Mouse (Mus musculus) CH12.LX (cell line): Measurements from ENCODE around the gene Gm9507.
"Not testable (repeated sequence)": the region's sequence is repeated elsewhere in the genome, so short reads cannot be mapped to it uniquely, and the experiment has no call there.

Source experiments
- CHD1 ChIP-seq: IDR thresholded peaks from 2 replicates; pipeline ENCODE4 v1.6.1; 2012; ENCODE audit warnings: low read depth, low read length, improper control_type of control experiment, inconsistent platforms
- CHD2 ChIP-seq: IDR thresholded peaks from 2 replicates; pipeline ENCODE4 v1.6.1; 2011; ENCODE audit warnings: low read length, improper control_type of control experiment
- CTCF ChIP-seq, 2 experiments: IDR thresholded peaks in 1 of 2; conservative IDR thresholded peaks in 1 of 2; 2 replicates each; pipeline ENCODE4 v1.5.1; 2011 to 2012; ENCODE audit warnings: low read depth in 2 of 2, low read length in 2 of 2, improper control_type of control experiment in 1 of 2, inconsistent platforms in 1 of 2, mild to moderate bottlenecking in 1 of 2, moderate library complexity in 1 of 2
- EP300 ChIP-seq: IDR thresholded peaks from 2 replicates; pipeline ENCODE4 v1.6.1; 2011; ENCODE audit warnings: low read length, improper control_type of control experiment
- ETS1 ChIP-seq: conservative IDR thresholded peaks from 2 replicates; pipeline ENCODE4 v1.6.1; 2012; ENCODE audit warnings: low read depth, mild to moderate bottlenecking, inconsistent platforms, low read length, improper control_type of control experiment, moderate library complexity
- MAX ChIP-seq: IDR thresholded peaks from 2 replicates; pipeline ENCODE4 v1.6.1; 2011; ENCODE audit warnings: low read length, improper control_type of control experiment
- MAZ ChIP-seq: IDR thresholded peaks from 2 replicates; pipeline ENCODE4 v1.6.1; 2012; ENCODE audit warnings: low read depth, mild to moderate bottlenecking, inconsistent platforms, low read length, improper control_type of control experiment, moderate library complexity
- MXI1 ChIP-seq: IDR thresholded peaks from 2 replicates; pipeline ENCODE4 v1.6.1; 2011; ENCODE audit warnings: mild to moderate bottlenecking, low read depth, low read length, improper control_type of control experiment
- POLR2A ChIP-seq: IDR thresholded peaks from 2 replicates; pipeline ENCODE4 v1.6.1; 2011; ENCODE audit warnings: low read depth, mild to moderate bottlenecking, improper control_type of control experiment, low read length
- RCOR1 ChIP-seq: conservative IDR thresholded peaks from 2 replicates; pipeline ENCODE4 v1.6.1; 2012; ENCODE audit warnings: low read depth, mild to moderate bottlenecking, inconsistent platforms, low read length, improper control_type of control experiment
- SIN3A ChIP-seq: IDR thresholded peaks from 2 replicates; pipeline ENCODE4 v1.6.1; 2012; ENCODE audit warnings: low read length, improper control_type of control experiment, inconsistent platforms
- TCF12 ChIP-seq: IDR thresholded peaks from 2 replicates; pipeline ENCODE4 v1.6.1; 2014; ENCODE audit warnings: low read depth, mild to moderate bottlenecking, inconsistent platforms, low read length, improper control_type of control experiment
- ZKSCAN1 ChIP-seq: IDR thresholded peaks from 2 replicates; pipeline ENCODE4 v1.6.1; 2012; ENCODE audit warnings: low read depth, inconsistent platforms, low read length, improper control_type of control experiment, borderline replicate concordance

GRCm38 (mm10) chr10:77771225-77771624 lies 40.4 kb downstream of the Gm9507 start, which contains the start of gene Gm3238:
- TF ChIP-seq CHD1; MAX; CTCF (conservative IDR thresholded peaks at IDR 0.05 in 1 of 2, IDR thresholded peaks at IDR 0.05 in 1 of 2; ENCODE audit: low read depth in 2 of 2, low read length in 2 of 2); ZKSCAN1; POLR2A; CHD2; EP300; SIN3A; MAZ; MXI1; ETS1; RCOR1; TCF12: not testable (repeated sequence)
